Mouse (Mus musculus): Measurements from ENCODE around the gene Zmynd15. TPM values are rescaled to one million over a fixed set of nuclear protein-coding genes. Genes with fewer than 3 reads are reported as not detected.
"Not testable (repeated sequence)": the region's sequence is repeated elsewhere in the genome, so short reads cannot be mapped to it uniquely, and the experiment has no call there.

The Zmynd15 gene
- 0.45 and 0.97 TPM in 2 replicates for polyA plus RNA-seq (2015; fragmentation: Nextera tagmentation; extraction: Ambion mirVana)

- H3K27ac ChIP-seq (ENCODE audit: low read length), result no peak within 1 kb of the TSS
Measured at GRCm38 (mm10) chr11:70458688-70459600, at the start of gene Zmynd15. TSS of gene Zmynd15 (plus strand) at chr11:70459433.

GRCm38 (mm10) chr11:70409594-70410296 lies 49.5 kb upstream of the Zmynd15 start, which contains the start of gene Pelp1:
TSS of gene Pelp1 (minus strand) at chr11:70410031.
- Histone ChIP-seq H3K4me1 (ENCODE audit: control insufficient read depth, insufficient read depth, low read length) (peaks cover 16% of the 10 kb centered on the region), H3K27me3 (ENCODE audit: control insufficient read depth, insufficient read depth, low read length) (peaks cover 3% of the 10 kb centered on the region; the same call in 1 of the 2 replicates), H3K9me3 (replicated peaks; ENCODE audit: control insufficient read depth, low read length) (no peaks in the 10 kb centered on the region), H3K9ac (ENCODE audit: low read length) (peak within 1 kb of the TSS; percentile 99), H3K36me3 (ENCODE audit: control insufficient read depth, insufficient read depth, low read length) (no peaks in the 10 kb centered on the region), H3K4me3 (replicated peaks; ENCODE audit: low read length) (peak within 1 kb of the TSS; percentile 98), H3K4me2 (ENCODE audit: low read depth, low read length) (peak within 1 kb of the TSS; percentile 81), H3K27ac (ENCODE audit: low read length) (peak within 1 kb of the TSS; percentile 81)
- under 1% methylated on average over 59 of the region's 59 CpGs for WGBS
- ATAC-seq (ENCODE audit: insufficient read depth, low FRiP score), result peak; percentile 97

More at GRCm38 (mm10) chr11:70458688-70459600, at the start of gene Zmynd15:
- WGBS, result 14% methylated on average over 32 of the region's 32 CpGs
- Histone ChIP-seq H3K27me3 (ENCODE audit: control insufficient read depth, insufficient read depth, low read length) (peaks cover 3% of the 10 kb centered on the region), H3K36me3 (ENCODE audit: control insufficient read depth, insufficient read depth, low read length) (no peaks in the 10 kb centered on the region; the same call in 1 of the 2 replicates), H3K4me1 (ENCODE audit: control insufficient read depth, insufficient read depth, low read length) (peaks cover 12% of the 10 kb centered on the region), H3K9me3 (replicated peaks; ENCODE audit: control insufficient read depth, low read length) (no peaks in the 10 kb centered on the region), H3K4me2 (ENCODE audit: low read depth, low read length) (peak within 1 kb of the TSS; percentile 99), H3K4me3 (replicated peaks; ENCODE audit: low read length) (peak within 1 kb of the TSS; percentile 73), H3K9ac (ENCODE audit: low read length) (peak within 1 kb of the TSS; percentile 79)
- no peak for ATAC-seq (ENCODE audit: insufficient read depth, low FRiP score)

- H3K4me3 ChIP-seq (replicated peaks; ENCODE audit: low read length), result peak overlapping the region; percentile 98
- peaks cover 16% of the 10 kb centered on the region for H3K4me1 ChIP-seq (ENCODE audit: control insufficient read depth, insufficient read depth, low read length)
- H3K9me3 ChIP-seq (replicated peaks; ENCODE audit: control insufficient read depth, low read length), result no peaks in the 10 kb centered on the region
- H3K9ac ChIP-seq (ENCODE audit: low read length), result peak overlapping the region; percentile 99
- WGBS, result 59% methylated on average over 6 of the region's 6 CpGs
- H3K27ac ChIP-seq (ENCODE audit: low read length), result no peak overlapping the region
- H3K27me3 ChIP-seq (ENCODE audit: control insufficient read depth, insufficient read depth, low read length), result peaks cover 3% of the 10 kb centered on the region; the same call in 1 of the 2 replicates
- peak overlapping the region; percentile 81 for H3K4me2 ChIP-seq (ENCODE audit: low read depth, low read length)
- no peak for ATAC-seq (ENCODE audit: insufficient read depth, low FRiP score)
- H3K36me3 ChIP-seq (ENCODE audit: control insufficient read depth, insufficient read depth, low read length), result no peaks in the 10 kb centered on the region
Measured at GRCm38 (mm10) chr11:70410297-70410643, 49.0 kb upstream of the Zmynd15 start.

- Histone ChIP-seq H3K4me1 (ENCODE audit: control insufficient read depth, insufficient read depth, low read length) (peaks cover 16% of the 10 kb centered on the region), H3K36me3 (ENCODE audit: control insufficient read depth, insufficient read depth, low read length) (no peaks in the 10 kb centered on the region), H3K9me3 (replicated peaks; ENCODE audit: control insufficient read depth, low read length) (no peaks in the 10 kb centered on the region), H3K4me3 (replicated peaks; ENCODE audit: low read length) (no peak overlapping the region), H3K9ac (ENCODE audit: low read length) (no peak overlapping the region), H3K4me2 (ENCODE audit: low read depth, low read length) (no peak overlapping the region), H3K27ac (ENCODE audit: low read length) (no peak overlapping the region), H3K27me3 (ENCODE audit: control insufficient read depth, insufficient read depth, low read length) (peaks cover 3% of the 10 kb centered on the region; the same call in 1 of the 2 replicates)
- WGBS, result 72% methylated on average over 5 of the region's 5 CpGs
- ATAC-seq (ENCODE audit: insufficient read depth, low FRiP score), result no peak
Measured at GRCm38 (mm10) chr11:70412591-70412990, 46.6 kb upstream of the Zmynd15 start.

GRCm38 (mm10) chr11:70413961-70414360 lies 45.3 kb upstream of the Zmynd15 start:
- Histone ChIP-seq H3K4me1 (ENCODE audit: control insufficient read depth, insufficient read depth, low read length) (peaks cover 5% of the 10 kb centered on the region), H3K4me3 (replicated peaks; ENCODE audit: low read length) (no peak overlapping the region), H3K36me3 (ENCODE audit: control insufficient read depth, insufficient read depth, low read length) (no peaks in the 10 kb centered on the region), H3K9me3 (replicated peaks; ENCODE audit: control insufficient read depth, low read length) (no peaks in the 10 kb centered on the region), H3K9ac (ENCODE audit: low read length) (no peak overlapping the region), H3K27me3 (ENCODE audit: control insufficient read depth, insufficient read depth, low read length) (peaks cover 3% of the 10 kb centered on the region; the same call in 1 of the 2 replicates), H3K4me2 (ENCODE audit: low read depth, low read length) (no peak overlapping the region), H3K27ac (ENCODE audit: low read length) (no peak overlapping the region)
- 3% methylated on average over 3 of the region's 3 CpGs for WGBS
- no peak for ATAC-seq (ENCODE audit: insufficient read depth, low FRiP score)

GRCm38 (mm10) chr11:70418199-70418598 lies 41.0 kb upstream of the Zmynd15 start:
- Histone ChIP-seq H3K9ac (ENCODE audit: low read length) (no peak overlapping the region), H3K36me3 (ENCODE audit: control insufficient read depth, insufficient read depth, low read length) (no peaks in the 10 kb centered on the region), H3K27ac (ENCODE audit: low read length) (no peak overlapping the region), H3K27me3 (ENCODE audit: control insufficient read depth, insufficient read depth, low read length) (no peaks in the 10 kb centered on the region), H3K9me3 (replicated peaks; ENCODE audit: control insufficient read depth, low read length) (no peaks in the 10 kb centered on the region), H3K4me2 (ENCODE audit: low read depth, low read length) (no peak overlapping the region), H3K4me1 (ENCODE audit: control insufficient read depth, insufficient read depth, low read length) (no peaks in the 10 kb centered on the region), H3K4me3 (replicated peaks; ENCODE audit: low read length) (no peak overlapping the region)
- no peak for ATAC-seq (ENCODE audit: insufficient read depth, low FRiP score)
- 63% methylated on average over 4 of the region's 4 CpGs for WGBS

- Histone ChIP-seq H3K9ac (ENCODE audit: low read length) (no peak overlapping the region), H3K4me2 (ENCODE audit: low read depth, low read length) (no peak overlapping the region), H3K9me3 (replicated peaks; ENCODE audit: control insufficient read depth, low read length) (no peaks in the 10 kb centered on the region), H3K36me3 (ENCODE audit: control insufficient read depth, insufficient read depth, low read length) (no peaks in the 10 kb centered on the region), H3K27ac (ENCODE audit: low read length) (no peak overlapping the region), H3K27me3 (ENCODE audit: control insufficient read depth, insufficient read depth, low read length) (no peaks in the 10 kb centered on the region), H3K4me1 (ENCODE audit: control insufficient read depth, insufficient read depth, low read length) (no peaks in the 10 kb centered on the region), H3K4me3 (replicated peaks; ENCODE audit: low read length) (no peak overlapping the region)
- WGBS, result 27% methylated on average over 5 of the region's 5 CpGs
- ATAC-seq (ENCODE audit: insufficient read depth, low FRiP score), result no peak
Measured at GRCm38 (mm10) chr11:70419486-70419885, 39.7 kb upstream of the Zmynd15 start.

GRCm38 (mm10) chr11:70426598-70426997 lies 32.6 kb upstream of the Zmynd15 start:
- WGBS, result 74% methylated on average over 6 of the region's 6 CpGs

GRCm38 (mm10) chr11:70431574-70431973 lies 27.7 kb upstream of the Zmynd15 start:
- 31% methylated on average over 5 of the region's 5 CpGs for WGBS
- no peak for ATAC-seq (ENCODE audit: insufficient read depth, low FRiP score)
- no peaks in the 10 kb centered on the region for H3K36me3 ChIP-seq (ENCODE audit: control insufficient read depth, insufficient read depth, low read length)
- no peaks in the 10 kb centered on the region for H3K9me3 ChIP-seq (replicated peaks; ENCODE audit: control insufficient read depth, low read length)
- H3K4me1 ChIP-seq (ENCODE audit: control insufficient read depth, insufficient read depth, low read length), result peaks cover 13% of the 10 kb centered on the region
- peak overlapping the region; percentile 36; the same call in 1 of the 2 replicates for H3K9ac ChIP-seq (ENCODE audit: low read length)
- H3K27me3 ChIP-seq (ENCODE audit: control insufficient read depth, insufficient read depth, low read length), result no peaks in the 10 kb centered on the region
- peak overlapping the region; percentile 32 for H3K27ac ChIP-seq (ENCODE audit: low read length)
- peak overlapping the region; percentile 54 for H3K4me2 ChIP-seq (ENCODE audit: low read depth, low read length)
- peak overlapping the region; percentile 77; the same call in 1 of the 2 replicates for H3K4me3 ChIP-seq (replicated peaks; ENCODE audit: low read length)

More at GRCm38 (mm10) chr11:70426598-70426997, 32.6 kb upstream of the Zmynd15 start:
- not testable (repeated sequence) for H3K36me3 ChIP-seq (ENCODE audit: control insufficient read depth, insufficient read depth, low read length); H3K4me2 ChIP-seq (ENCODE audit: low read depth, low read length); H3K4me1 ChIP-seq (ENCODE audit: control insufficient read depth, insufficient read depth, low read length); H3K4me3 ChIP-seq (replicated peaks; ENCODE audit: low read length); ATAC-seq (ENCODE audit: insufficient read depth, low FRiP score); H3K9ac ChIP-seq (ENCODE audit: low read length); H3K27ac ChIP-seq (ENCODE audit: low read length); H3K9me3 ChIP-seq (replicated peaks; ENCODE audit: control insufficient read depth, low read length); H3K27me3 ChIP-seq (ENCODE audit: control insufficient read depth, insufficient read depth, low read length)
